Mouse (Mus musculus) erythroblast, embryonic 14.5 days (primary cell): ENCODE data around the gene Gm11634. TPM values are rescaled to one million over a fixed set of nuclear protein-coding genes. Genes with fewer than 3 reads are reported as not detected.
A peak's percentile ranks its signal among the peaks of the same experiment; 100 is the strongest.

Source experiments
- H3K27me3 ChIP-seq: 2 replicates; pipeline ENCODE4 v1.6.1; 2012; ENCODE audit warnings: inconsistent platforms; ENCODE audit not compliant: control insufficient read depth
- H3K36me3 ChIP-seq: 2 replicates; pipeline ENCODE4 v1.6.1; 2012; ENCODE audit warnings: mild to moderate bottlenecking, inconsistent platforms; ENCODE audit not compliant: control insufficient read depth
- H3K4me1 ChIP-seq: 2 replicates; pipeline ENCODE4 v1.6.1; 2012; ENCODE audit warnings: inconsistent platforms; ENCODE audit not compliant: control insufficient read depth
- H3K4me3 ChIP-seq: replicated peaks from 2 replicates; pipeline ENCODE3; 2012; ENCODE audit warnings: moderate library complexity, mild to moderate bottlenecking, inconsistent platforms
- H3K9me3 ChIP-seq: 2 replicates; pipeline ENCODE4 v1.6.1; 2012; ENCODE audit warnings: low read length, inconsistent platforms, mixed read lengths; ENCODE audit not compliant: control insufficient read depth
- GATA1 ChIP-seq: IDR thresholded peaks from 2 replicates; pipeline ENCODE4 v1.6.1; 2012; ENCODE audit warnings: low read length, inconsistent platforms, mixed read lengths
- TAL1 ChIP-seq: IDR thresholded peaks from 3 replicates; pipeline ENCODE4 v1.6.1; 2012; ENCODE audit warnings: low read length, inconsistent platforms, mixed read lengths
- polyA plus RNA-seq: library from polyadenylated mRNA; stranded (reverse); fragments of >175 nt; gene quantifications from 2 replicates; pipeline ENCODE4 v1.2.3, GENCODE M21; 2012

Gene Gm11634
- polyA plus RNA-seq, 1 experiment = not detected

DNA sequence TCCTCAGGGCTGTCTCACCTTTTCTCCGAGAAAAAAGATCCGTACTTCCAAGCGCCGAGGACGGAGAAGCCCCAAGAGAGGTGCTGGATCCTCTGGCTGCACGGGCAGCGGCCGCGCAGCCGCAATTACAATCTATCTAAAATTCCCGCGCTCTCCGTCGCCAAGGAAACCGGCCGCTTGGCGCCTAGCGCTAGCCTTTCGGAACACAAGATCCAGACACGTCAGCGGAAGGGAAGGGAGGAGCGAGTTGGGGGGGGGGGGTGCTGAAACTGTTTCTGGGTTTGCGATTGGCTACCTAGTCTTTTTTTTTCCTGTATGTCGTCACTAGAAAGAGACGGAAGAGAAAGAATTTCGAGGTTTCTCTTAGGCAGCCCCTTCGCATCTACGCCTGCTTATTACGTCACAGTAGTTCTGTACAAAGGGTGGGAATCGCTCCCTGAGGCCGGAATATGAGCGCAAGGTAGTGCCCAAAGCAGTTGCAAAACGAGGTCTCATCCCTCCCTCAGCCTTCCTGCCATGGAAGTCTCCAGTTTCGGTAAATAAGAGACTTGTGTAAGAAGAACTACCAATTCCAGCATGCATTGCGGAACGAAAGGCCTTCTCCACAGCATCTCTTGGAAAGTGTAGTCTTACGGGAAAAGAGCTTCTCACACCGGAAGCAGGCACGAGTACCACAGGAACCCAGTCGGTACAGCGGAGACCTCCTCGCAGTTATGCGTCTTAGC, 47.1 kb downstream of the Gm11634 start, which contains the start of the genes Brca1 and Nbr1:
Gene Brca1, minus strand, starts transcription at position 205 of the 725 bp plus-strand sequence.
Gene Nbr1, plus strand, starts transcription at position 399 of the 725 bp plus-strand sequence.
- peak within 1 kb of the TSS; percentile 73 for H3K4me3 ChIP-seq
- no peaks in the 10 kb centered on the region for H3K9me3 ChIP-seq
- TF ChIP-seq GATA1 (no peak), TAL1 (no peak)
- no peaks in the 10 kb centered on the region for H3K27me3 ChIP-seq
- H3K4me1 ChIP-seq = peaks cover 47% of the 10 kb centered on the region
- peaks cover 64% of the 10 kb centered on the region for H3K36me3 ChIP-seq

GRCm38 (mm10) chr11:101548526-101548925, 50.5 kb downstream of the Gm11634 start:
- no peaks in the 10 kb centered on the region for H3K27me3 ChIP-seq
- H3K4me1 ChIP-seq = peaks cover 28% of the 10 kb centered on the region
- H3K36me3 ChIP-seq = peaks cover 71% of the 10 kb centered on the region
- H3K4me3 ChIP-seq = no peak overlapping the region
- no peaks in the 10 kb centered on the region for H3K9me3 ChIP-seq
- TF ChIP-seq TAL1 (no peak), GATA1 (no peak)

DNA sequence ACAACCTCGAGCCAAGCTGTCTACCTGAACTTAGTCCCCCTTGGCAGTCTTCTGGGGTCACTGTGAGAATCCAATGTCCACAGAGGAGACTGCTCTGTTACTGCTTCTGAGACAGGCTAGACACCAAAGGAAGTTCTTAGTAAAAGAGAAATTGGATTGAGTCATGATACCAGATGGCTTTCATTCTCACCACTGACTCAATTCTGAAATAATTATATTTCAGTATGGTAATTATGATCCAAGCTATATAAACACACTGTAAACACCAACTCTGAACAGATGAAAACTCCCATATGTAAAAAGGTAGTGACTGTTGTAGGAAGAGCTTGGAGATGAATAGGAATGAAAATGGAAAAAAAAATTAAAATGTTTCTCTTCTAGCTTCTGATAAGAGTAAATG, 54.9 kb downstream of the Gm11634 start:
- no peaks in the 10 kb centered on the region for H3K9me3 ChIP-seq
- no peak overlapping the region for H3K4me3 ChIP-seq
- H3K27me3 ChIP-seq = no peaks in the 10 kb centered on the region
- H3K4me1 ChIP-seq = peaks cover 13% of the 10 kb centered on the region
- H3K36me3 ChIP-seq = peaks cover 100% of the 10 kb centered on the region
- TF ChIP-seq TAL1 = no peak
- TF ChIP-seq GATA1 = no peak

Other genes with a start within 250 kb of the Gm11634 start
- gene G6pc, start 231.7 kb downstream of the Gm11634 start, polyA plus RNA-seq = not detected in 2 replicates
- 2.9 and 3.7 TPM in 2 replicates for gene Aarsd1, start 181.6 kb downstream of the Gm11634 start, polyA plus RNA-seq
- gene Gm27029, start 174.5 kb downstream of the Gm11634 start, polyA plus RNA-seq = 3.6 and 3.7 TPM in 2 replicates
- gene Rundc1, start 174.2 kb downstream of the Gm11634 start, polyA plus RNA-seq = 0.20 and 0.24 TPM in 2 replicates
- gene Ptges3l, start 173.9 kb downstream of the Gm11634 start, polyA plus RNA-seq = not detected in 2 replicates
- 28.9 and 48.8 TPM in 2 replicates for gene Rpl27, start 157.0 kb downstream of the Gm11634 start, polyA plus RNA-seq
- gene Ifi35, start 150.8 kb downstream of the Gm11634 start, polyA plus RNA-seq = 1.6 and 2.1 TPM in 2 replicates
- 0.09 and 0.16 TPM in 2 replicates for gene Rnd2, start 134.3 kb downstream of the Gm11634 start, polyA plus RNA-seq
- 0.69 and 0.80 TPM in 2 replicates for gene Vat1, start 133.0 kb downstream of the Gm11634 start, polyA plus RNA-seq
- gene Brca1, start 47.3 kb downstream of the Gm11634 start, polyA plus RNA-seq = 0.40 and 0.44 TPM in 2 replicates
- gene Nbr1, start 47.1 kb downstream of the Gm11634 start, polyA plus RNA-seq = 2.0 and 5.3 TPM in 2 replicates
- gene Tmem106a, start 17.0 kb downstream of the Gm11634 start, polyA plus RNA-seq = 0.05 TPM in 1 of 2 replicates, not detected in the other
- gene Rdm1, start 27.9 kb upstream of the Gm11634 start, polyA plus RNA-seq = 1.4 and 2.2 TPM in 2 replicates
- 0.04 and 0.13 TPM in 2 replicates for gene Arl4d, start 66.3 kb upstream of the Gm11634 start, polyA plus RNA-seq
- 0.88 and 0.89 TPM in 2 replicates for gene Dhx8, start 133.7 kb upstream of the Gm11634 start, polyA plus RNA-seq
- 0.09 TPM in 1 of 2 replicates, not detected in the other for gene Etv4, start 186.1 kb upstream of the Gm11634 start, polyA plus RNA-seq